21 mouse cellular contexts compared by ENCODE assay signal in genomic region chr10:58995132-58995531, GRCm38 (mm10).
A peak's percentile ranks its signal among the peaks of the same experiment; 100 is the strongest.
DNase-seq lines count a peak whose midpoint lies in the region; ATAC-seq and TF ChIP-seq lines count a peak whose summit lies in the region.
"Had no signal": no experiment of that assay in that cellular context is flagged by ENCODE, and none has a peak within 500 bp of the region (broad histone marks: within the 10 kb centered on the region; RNA-seq: fewer than 3 reads in every experiment).

No protein-coding gene starts in this region.

- H3K4me2 ChIP-seq in intestine, postnatal 0 days (replicated peaks; ENCODE audit: low read depth): no peak overlapping the region
- H3K4me2 ChIP-seq in intestine, embryonic 15.5 days (replicated peaks): no peak overlapping the region
- H3K4me2 ChIP-seq: embryonic facial prominence, embryonic 15.5 days; limb, embryonic 15.5 days; midbrain, embryonic 12.5 days; neural tube, embryonic 13.5 days had no signal

- H3K9me3 ChIP-seq in intestine, postnatal 0 days (ENCODE audit: control insufficient read depth): no peaks in the 10 kb centered on the region
- H3K9me3 ChIP-seq in intestine, embryonic 15.5 days: no peaks in the 10 kb centered on the region
- H3K9me3 ChIP-seq in limb, embryonic 10.5 days (replicated peaks): no peaks in the 10 kb centered on the region
- H3K9me3 ChIP-seq: embryonic facial prominence, embryonic 15.5 days; limb, embryonic 15.5 days; midbrain, embryonic 12.5 days; neural tube, embryonic 13.5 days had no signal

- WGBS in intestine, postnatal 0 days: 68% methylated on average over 3 of the region's 3 CpGs
- 62% methylated on average over 3 of the region's 3 CpGs for WGBS in intestine, embryonic 15.5 days
- 58% methylated on average over 3 of the region's 3 CpGs for WGBS in lung, adult 2 months
- whole genome bisulfite sequencing in limb, embryonic 10.5 days: 71% methylated on average over 3 of the region's 3 CpGs

- DNase-seq in lung, adult 2 months: no peak
- DNase-seq in lung, postnatal 25 days (ENCODE audit: low spot score): no peak
- DNase-seq in Patski (ENCODE audit: low read depth, low spot score): no peak
- peak; percentile 7 for DNase-seq in limb, embryonic 10.5 days (ENCODE audit: low spot score)
- DNase-seq in ovary, adult 18-20 months (ENCODE audit: low spot score): no peak
- DNase-seq in urinary bladder, adult 2 months (ENCODE audit: low spot score): no peak
- DNase-seq: adrenal gland, postnatal 25 days; cerebellum, adult 11 months; cerebellum, postnatal 14 days; gastrocnemius, postnatal 25 days; right cerebral cortex, postnatal 14 days; spleen, adult 18-20 months; thymus, adult 18-20 months; thymus, postnatal 4 days had no signal

- no peaks in the 10 kb centered on the region for H3K4me1 ChIP-seq in intestine, postnatal 0 days (replicated peaks; ENCODE audit: control insufficient read depth, insufficient read depth, low read length)
- no peaks in the 10 kb centered on the region for H3K4me1 ChIP-seq in intestine, embryonic 15.5 days (replicated peaks)
- no peaks in the 10 kb centered on the region for H3K4me1 ChIP-seq in lung, adult 2 months (ENCODE audit: control insufficient read depth, insufficient read depth, low read length)
- H3K4me1 ChIP-seq in limb, embryonic 10.5 days: no peaks in the 10 kb centered on the region
- H3K4me1 ChIP-seq: embryonic facial prominence, embryonic 15.5 days; limb, embryonic 15.5 days; midbrain, embryonic 12.5 days; neural tube, embryonic 13.5 days had no signal

- no peak for TF ChIP-seq POLR2A in lung, adult 2 months (IDR thresholded peaks at IDR 0.05; ENCODE audit: borderline replicate concordance, extremely low read depth, low read depth, low read length)

- no peak overlapping the region for H3K27ac ChIP-seq in intestine, postnatal 0 days (ENCODE audit: low read depth, low read length)
- H3K27ac ChIP-seq in intestine, embryonic 15.5 days: no peak overlapping the region
- H3K27ac ChIP-seq in limb, embryonic 10.5 days: no peak overlapping the region
- H3K27ac ChIP-seq: embryonic facial prominence, embryonic 15.5 days; limb, embryonic 15.5 days; midbrain, embryonic 12.5 days; neural tube, embryonic 13.5 days had no signal

- peak; percentile 20 for TF ChIP-seq CTCF in intestine, postnatal 0 days (IDR thresholded peaks at IDR 0.05; ENCODE audit: low read depth)
- peak; percentile 32; the same call in 1 of the 2 replicates for TF ChIP-seq CTCF in lung, adult 2 months (IDR thresholded peaks at IDR 0.05; ENCODE audit: insufficient read depth, low read length)
- TF ChIP-seq CTCF in Patski (IDR thresholded peaks at IDR 0.05): peak; percentile 55

- no peaks in the 10 kb centered on the region for H3K27me3 ChIP-seq in intestine, postnatal 0 days (replicated peaks; ENCODE audit: control insufficient read depth, insufficient read depth, low read length)
- no peaks in the 10 kb centered on the region for H3K27me3 ChIP-seq in intestine, embryonic 15.5 days (replicated peaks)
- peaks cover 14% of the 10 kb centered on the region for H3K27me3 ChIP-seq in Patski
- H3K27me3 ChIP-seq in limb, embryonic 10.5 days (ENCODE audit: low read depth, poor library complexity, severe bottlenecking): no peaks in the 10 kb centered on the region
- H3K27me3 ChIP-seq: embryonic facial prominence, embryonic 15.5 days; limb, embryonic 15.5 days; midbrain, embryonic 12.5 days; neural tube, embryonic 13.5 days had no signal

- ATAC-seq in intestine, postnatal 0 days: no peak
- no peak for ATAC-seq in intestine, embryonic 15.5 days
- ATAC-seq in Patski: no peak
- ATAC-seq: inflammation-experienced regulatory T-cells, adult 6 months had no signal

- no peak overlapping the region for H3K9ac ChIP-seq in intestine, postnatal 0 days (ENCODE audit: low read depth, low read length)
- H3K9ac ChIP-seq in intestine, embryonic 15.5 days: no peak overlapping the region
- H3K9ac ChIP-seq: embryonic facial prominence, embryonic 15.5 days; limb, embryonic 15.5 days; midbrain, embryonic 12.5 days; neural tube, embryonic 13.5 days had no signal

- POLR2A ChIA-PET in Patski (lab: Charles Lee): no interaction called here

- in situ Hi-C loops in Patski (cut with MboI; ENCODE audit: low pct_unique_long_range_greater_than_20kb): loop anchor here (25.0 kb wide), 1 partner anchor 183 kb away; the partner anchor contains the start of gene Sh3rf3

- H3K36me3 ChIP-seq in intestine, postnatal 0 days (ENCODE audit: control insufficient read depth, insufficient read depth): no peaks in the 10 kb centered on the region
- H3K36me3 ChIP-seq in intestine, embryonic 15.5 days: no peaks in the 10 kb centered on the region
- H3K36me3 ChIP-seq in limb, embryonic 10.5 days: no peaks in the 10 kb centered on the region
- H3K36me3 ChIP-seq: embryonic facial prominence, embryonic 15.5 days; limb, embryonic 15.5 days; midbrain, embryonic 12.5 days; neural tube, embryonic 13.5 days had no signal

- CTCF ChIA-PET in Patski (lab: Charles Lee): interaction anchor here (1.0 kb wide), 1 partner anchor 322 kb away, joined by 3 read pairs; no protein-coding TSS in a partner anchor

- H3K4me3 ChIP-seq in intestine, postnatal 0 days (ENCODE audit: low read depth, low read length): no peak overlapping the region
- no peak overlapping the region for H3K4me3 ChIP-seq in intestine, embryonic 15.5 days (replicated peaks)
- no peak overlapping the region for H3K4me3 ChIP-seq in lung, adult 2 months (replicated peaks; ENCODE audit: extremely low read depth, low read depth, low read length)
- no peak overlapping the region for H3K4me3 ChIP-seq in limb, embryonic 10.5 days
- H3K4me3 ChIP-seq: embryonic facial prominence, embryonic 15.5 days; limb, embryonic 15.5 days; midbrain, embryonic 12.5 days; neural tube, embryonic 13.5 days had no signal
